Mouse (Mus musculus): ENCODE data around the gene Dmrtb1. TPM values are rescaled to one million over a fixed set of nuclear protein-coding genes. Genes with fewer than 3 reads are reported as not detected.

Dmrtb1 gene
- polyA plus RNA-seq (2012; rRNA removed) = not detected in 2 replicates

DNA sequence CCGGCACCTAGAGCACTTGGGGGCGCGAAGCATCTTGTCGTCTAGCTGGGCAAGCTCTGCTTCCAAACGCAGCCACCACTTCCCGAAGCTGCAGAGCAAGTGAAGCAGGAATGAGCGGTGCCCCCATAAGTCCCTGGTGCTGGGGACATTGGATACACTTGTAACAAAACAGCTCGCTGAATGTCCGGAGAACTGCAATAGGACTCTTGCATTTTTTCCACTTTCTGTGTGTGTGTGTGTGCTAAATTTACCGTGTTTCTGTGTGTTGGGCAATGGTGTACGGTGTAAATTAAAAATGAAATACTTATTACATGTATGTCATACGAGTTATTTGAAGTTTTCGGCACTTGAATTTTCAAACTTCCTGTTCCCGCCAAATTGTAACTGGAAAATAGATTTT is at the start of gene Dmrtb1:
TSS of gene Dmrtb1 (minus strand) at position 101 of the 400 bp plus-strand sequence.

Other genes with a start within 250 kb of the Dmrtb1 start
- 0.40 and 0.72 TPM in 2 replicates for gene Glis1, start 249.6 kb downstream of the Dmrtb1 start, polyA plus RNA-seq (2012; rRNA removed)
- 2.4 and 3.9 TPM in 2 replicates for gene Lrp8, start 118.0 kb upstream of the Dmrtb1 start, polyA plus RNA-seq (2012; rRNA removed)
- gene Magoh, start 195.5 kb upstream of the Dmrtb1 start, polyA plus RNA-seq (2012; rRNA removed) = 7.4 and 11.0 TPM in 2 replicates
- gene 0610037L13Rik, start 205.6 kb upstream of the Dmrtb1 start, polyA plus RNA-seq (2012; rRNA removed) = 4.9 and 10.7 TPM in 2 replicates
- 229 and 270 TPM in 2 replicates for gene Cpt2, start 239.4 kb upstream of the Dmrtb1 start, polyA plus RNA-seq (2012; rRNA removed)

Measured in stomach, adult 2 months (tissue).